Mouse (Mus musculus) liver, embryonic 11.5 days (tissue): ENCODE measurements at regions not wholly inside any gene's neighbourhood (a gene's known extent, or its start where the extent isn't known, plus 50 kb on each side); places are given as distances from the start of the nearest gene placed in this dataset.

Experiments used
- ATAC-seq: fragments of 200-750 bp; cut with Nextera tagmentation; replicated peaks from 2 replicates; pipeline ENCODE4 v1.8.0; 2017; ENCODE audit warnings: moderate number of reproducible peaks, mild to moderate bottlenecking, moderate TSS enrichment, moderate library complexity; ENCODE audit not compliant: low FRiP score
- DNase-seq: peaks from one replicate; pipeline ENCODE4 v3.0.0-alpha.2; 2017; ENCODE audit warnings: low spot score
- H3K27ac ChIP-seq: fragments of 300-500 bp; sonication (generic); 2 replicates; pipeline ENCODE4 v1.5.1; 2014; ENCODE audit warnings: mild to moderate bottlenecking, low read depth, low read length, control low read depth
- H3K27me3 ChIP-seq: fragments of 300-500 bp; sonication (generic); replicated peaks from 2 replicates; pipeline ENCODE4 v1.6.1; 2014; ENCODE audit warnings: low read length, mixed read lengths; ENCODE audit not compliant: control insufficient read depth, insufficient read depth
- H3K36me3 ChIP-seq: fragments of 300-500 bp; sonication (generic); 2 replicates; pipeline ENCODE4 v1.6.1; 2014; ENCODE audit warnings: mild to moderate bottlenecking, low read length, moderate library complexity, mixed read lengths; ENCODE audit not compliant: control insufficient read depth, insufficient read depth
- H3K4me1 ChIP-seq: fragments of 300-500 bp; sonication (generic); replicated peaks from 2 replicates; pipeline ENCODE4 v1.6.1; 2014; ENCODE audit warnings: low read length, mixed read lengths; ENCODE audit not compliant: control insufficient read depth, insufficient read depth
- H3K4me2 ChIP-seq: fragments of 300-500 bp; sonication (generic); 2 replicates; pipeline ENCODE4 v1.6.1; 2014; ENCODE audit warnings: mild to moderate bottlenecking, control low read depth, moderate library complexity
- H3K4me3 ChIP-seq: fragments of 300-500 bp; sonication (generic); 2 replicates; pipeline ENCODE4 v1.5.1; 2014; ENCODE audit warnings: low read depth, low read length, control low read depth
- H3K9ac ChIP-seq: fragments of 300-500 bp; sonication (generic); 2 replicates; pipeline ENCODE4 v1.6.1; 2014; ENCODE audit warnings: low read depth, low read length, control low read depth
- H3K9me3 ChIP-seq: fragments of 300-500 bp; sonication (generic); 2 replicates; pipeline ENCODE4 v1.6.1; 2016; ENCODE audit warnings: low read length, inconsistent platforms, mixed read lengths; ENCODE audit not compliant: control insufficient read depth
- WGBS: fragments of 180-500 bp; shearing (Covaris S2); extraction: QIAGEN DNeasy Blood & Tissue Kit; methylation state at CpG from one replicate; pipeline ENCODE4 v1.1.7; 2014; 5-methylcytosine and 5-hydroxymethylcytosine counted together

DNA sequence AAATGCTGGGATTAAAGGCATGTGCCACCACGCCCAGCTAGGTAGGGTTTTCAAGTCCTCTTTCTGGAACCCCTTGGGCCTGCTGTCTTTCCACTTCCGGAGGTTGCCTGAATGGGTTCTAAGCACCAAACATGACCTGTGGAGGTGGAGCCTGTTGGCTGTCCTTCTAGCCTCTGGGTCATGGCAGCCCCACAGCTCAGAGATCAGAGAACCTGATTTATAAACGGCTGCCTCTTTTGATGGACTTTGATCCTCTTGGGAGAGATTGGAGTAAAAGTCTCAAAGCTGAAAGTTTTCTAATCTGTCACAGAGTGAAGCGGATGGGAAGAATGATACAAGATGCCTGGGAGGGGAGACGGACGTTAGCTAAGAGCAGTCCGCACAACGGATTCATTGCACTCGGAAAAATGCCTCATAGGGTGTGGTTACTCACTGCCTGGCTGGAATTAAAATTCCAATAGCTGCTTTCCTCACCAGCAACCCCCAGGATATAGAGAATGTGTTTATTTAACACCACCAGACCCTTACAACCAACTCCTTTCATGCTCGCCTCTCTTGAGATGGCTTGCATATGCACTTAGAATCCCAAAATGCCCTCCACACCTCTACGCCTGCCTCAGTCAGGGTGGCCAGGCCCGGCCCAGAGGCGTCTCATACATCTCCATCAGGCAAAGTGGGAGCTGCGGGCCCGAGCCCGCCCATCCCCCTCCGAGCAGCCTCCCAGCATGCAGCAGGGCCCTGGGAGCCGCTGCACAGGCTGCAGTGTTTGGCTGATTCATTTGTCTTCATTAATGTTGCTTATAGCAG, 122.4 kb upstream of the Arhgap5 start:
- H3K9me3 ChIP-seq, result no peaks in the 10 kb centered on the region
- no peak overlapping the region for H3K27ac ChIP-seq
- WGBS, result 61% methylated on average over 18 of the region's 18 CpGs
- 0 out of 2 replicates have a peak overlapping the region, but pooled peaks have one; percentile 32 for H3K4me2 ChIP-seq
- H3K4me3 ChIP-seq, result no peak overlapping the region
- no peaks in the 10 kb centered on the region for H3K27me3 ChIP-seq
- DNase-seq (peak; percentile 41), ATAC-seq (peak; percentile 59)
- H3K4me1 ChIP-seq, result peaks cover 5% of the 10 kb centered on the region; the same call in 1 of the 2 replicates
- H3K9ac ChIP-seq, result no peak overlapping the region
- no peaks in the 10 kb centered on the region for H3K36me3 ChIP-seq

DNA sequence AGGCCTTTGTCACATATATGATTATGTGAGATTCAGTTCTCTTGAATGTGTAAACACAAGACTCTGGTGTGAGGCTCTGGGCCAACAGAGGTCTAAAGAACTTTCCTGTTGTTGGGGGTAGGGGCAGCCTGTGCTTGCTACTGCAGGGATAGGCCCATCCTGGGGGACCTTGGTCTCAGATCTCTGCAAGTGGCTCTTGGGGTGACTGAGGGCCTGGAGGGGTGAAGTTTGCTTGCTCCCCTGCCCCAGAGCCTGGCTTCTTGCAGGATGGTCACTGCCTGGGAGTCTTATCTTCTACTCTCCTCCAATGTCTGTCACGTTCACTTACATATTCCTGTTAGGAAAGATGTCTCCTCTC, 121.8 kb upstream of the Arhgap5 start:
- H3K9ac ChIP-seq, result no peak overlapping the region
- H3K27me3 ChIP-seq, result no peaks in the 10 kb centered on the region
- WGBS, result 48% methylated on average over 1 of the region's 1 CpGs
- no peak overlapping the region for H3K4me2 ChIP-seq
- H3K27ac ChIP-seq, result 0 out of 2 replicates have a peak overlapping the region, but pooled peaks have one; percentile 34
- peaks cover 5% of the 10 kb centered on the region; the same call in 1 of the 2 replicates for H3K4me1 ChIP-seq
- DNase-seq (peak; percentile 46), ATAC-seq (peak; percentile 35)
- H3K4me3 ChIP-seq, result no peak overlapping the region
- H3K9me3 ChIP-seq, result no peaks in the 10 kb centered on the region
- H3K36me3 ChIP-seq, result no peaks in the 10 kb centered on the region

DNA sequence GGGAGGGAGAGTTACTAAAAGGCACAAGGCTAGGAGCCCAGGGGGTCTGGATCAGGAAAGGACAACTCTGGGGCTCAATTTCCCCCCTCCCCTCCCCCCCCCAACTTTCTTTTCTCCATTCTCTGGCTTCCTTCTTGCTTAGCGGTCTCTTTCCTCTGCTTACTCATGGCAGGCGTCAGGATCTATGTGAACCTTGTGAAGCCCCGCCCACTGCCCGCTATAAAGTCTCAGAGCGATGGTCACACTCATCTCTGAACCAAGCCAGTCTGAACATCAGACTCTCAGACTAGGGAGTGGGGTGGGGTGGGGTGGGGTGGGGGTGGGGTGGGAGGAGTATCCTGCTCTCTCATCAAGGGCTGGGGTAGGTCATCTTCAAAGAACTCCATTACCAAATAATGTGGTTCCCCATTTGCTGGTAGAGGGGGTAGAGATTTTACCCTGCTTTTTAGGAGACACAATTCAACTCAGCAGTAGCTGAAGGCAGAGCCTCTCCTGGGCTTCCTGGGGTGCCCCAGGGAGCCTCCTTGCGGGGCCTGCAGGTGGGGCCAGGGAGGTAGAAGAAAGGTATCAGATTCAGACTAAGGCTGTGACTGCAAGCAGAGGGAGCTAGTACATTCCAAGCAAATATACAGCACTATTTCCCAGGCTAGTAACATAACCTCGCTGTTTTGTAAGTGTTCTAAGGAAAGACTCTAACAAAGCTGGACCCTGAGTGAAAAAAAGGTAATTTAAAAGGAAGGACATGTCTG, 120.8 kb upstream of the Arhgap5 start:
- no peak for DNase-seq
- H3K9me3 ChIP-seq, result no peaks in the 10 kb centered on the region

DNA sequence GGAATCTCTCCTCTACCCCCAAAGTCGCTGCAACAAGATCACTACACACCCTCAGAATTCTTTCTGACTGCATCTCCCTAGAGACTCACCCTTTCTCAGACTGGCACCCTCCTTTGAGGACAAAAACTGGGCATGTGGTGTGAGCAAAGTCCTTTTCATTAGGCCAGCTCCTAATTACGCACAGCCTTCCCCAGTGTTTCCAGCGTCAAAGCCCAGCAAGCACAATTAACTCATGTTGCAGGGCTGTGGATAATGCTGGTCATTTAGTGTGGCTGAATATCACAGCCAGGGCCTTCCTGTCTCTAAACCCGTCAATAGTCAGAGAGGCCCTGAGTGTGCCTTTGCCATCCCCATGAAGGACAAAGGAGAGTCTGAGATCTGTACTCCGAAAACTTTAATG, 114.2 kb upstream of the Arhgap5 start:
- Histone ChIP-seq H3K4me3 (no peak overlapping the region), H3K4me1 (no peaks in the 10 kb centered on the region), H3K9ac (no peak overlapping the region), H3K27me3 (no peaks in the 10 kb centered on the region), H3K9me3 (no peaks in the 10 kb centered on the region), H3K27ac (no peak overlapping the region), H3K4me2 (no peak overlapping the region), H3K36me3 (no peaks in the 10 kb centered on the region)
- 81% methylated on average over 5 of the region's 5 CpGs for whole genome bisulfite sequencing
- ATAC-seq (no peak), DNase-seq (no peak)

More for the DNA sequence above, 120.8 kb upstream of the Arhgap5 start:
- Histone ChIP-seq H3K4me3 (no peak overlapping the region), H3K4me1 (peaks cover 5% of the 10 kb centered on the region; the same call in 1 of the 2 replicates), H3K27me3 (no peaks in the 10 kb centered on the region), H3K4me2 (peak overlapping the region; percentile 20; the same call in 1 of the 2 replicates), H3K36me3 (no peaks in the 10 kb centered on the region), H3K27ac (0 out of 2 replicates have a peak overlapping the region, but pooled peaks have one; percentile 34), H3K9ac (no peak overlapping the region)
- WGBS, result 9% methylated on average over 7 of the region's 7 CpGs
- ATAC-seq, result peak; percentile 51; the same call in 1 of the 2 replicates

DNA sequence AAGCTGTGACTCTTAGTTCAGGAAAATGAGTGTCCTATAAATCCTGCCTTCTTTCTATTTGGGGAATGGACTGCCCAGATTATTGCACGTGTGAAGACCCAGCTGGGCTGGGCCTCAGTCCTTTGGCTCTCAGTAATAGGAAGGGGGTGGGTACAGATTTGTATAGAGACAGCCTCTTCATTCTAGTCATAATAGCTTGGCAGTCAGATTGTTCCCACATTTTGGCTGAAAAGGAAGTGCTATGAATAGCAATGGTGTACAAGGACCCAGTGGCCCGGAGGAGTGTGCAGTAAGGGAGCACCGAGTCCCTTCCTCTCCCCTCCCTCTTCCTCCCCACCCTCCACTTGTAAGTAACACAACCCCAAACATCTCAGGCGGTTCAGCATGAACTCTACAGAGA, 113.5 kb upstream of the Arhgap5 start:
- H3K36me3 ChIP-seq, result no peaks in the 10 kb centered on the region
- no peak overlapping the region for H3K9ac ChIP-seq
- ATAC-seq (no peak), DNase-seq (no peak)
- H3K27me3 ChIP-seq, result no peaks in the 10 kb centered on the region
- WGBS, result 56% methylated on average over 4 of the region's 4 CpGs
- no peak overlapping the region for H3K27ac ChIP-seq
- H3K4me1 ChIP-seq, result no peaks in the 10 kb centered on the region
- H3K9me3 ChIP-seq, result no peaks in the 10 kb centered on the region
- no peak overlapping the region for H3K4me3 ChIP-seq
- H3K4me2 ChIP-seq, result no peak overlapping the region

DNA sequence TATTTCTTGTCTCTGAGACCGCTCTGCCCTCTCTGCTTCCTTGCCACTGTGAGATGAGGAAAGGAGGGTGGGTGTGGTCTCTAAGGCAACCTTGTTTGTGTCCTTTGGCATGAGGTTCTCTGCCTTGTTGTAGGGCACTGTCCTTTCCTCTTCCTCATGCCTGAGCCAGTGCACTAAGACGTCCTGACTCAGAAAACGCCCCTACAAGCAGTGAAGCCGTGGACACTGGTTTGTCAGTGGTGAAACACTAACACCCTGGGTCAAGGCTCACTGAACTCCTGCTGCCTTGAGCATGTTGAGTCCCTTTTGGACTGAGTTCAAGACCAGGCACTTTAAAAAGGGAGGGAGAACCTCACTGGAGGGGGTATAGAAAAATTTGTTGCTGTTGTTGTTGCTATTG, 111.1 kb upstream of the Arhgap5 start:
- Histone ChIP-seq H3K4me3 (no peak overlapping the region), H3K9ac (no peak overlapping the region), H3K9me3 (no peaks in the 10 kb centered on the region), H3K4me1 (no peaks in the 10 kb centered on the region; the same call in 1 of the 2 replicates), H3K27me3 (no peaks in the 10 kb centered on the region), H3K36me3 (no peaks in the 10 kb centered on the region), H3K4me2 (no peak overlapping the region), H3K27ac (no peak overlapping the region)
- ATAC-seq (no peak), DNase-seq (no peak)
- 74% methylated on average over 4 of the region's 4 CpGs for WGBS

DNA sequence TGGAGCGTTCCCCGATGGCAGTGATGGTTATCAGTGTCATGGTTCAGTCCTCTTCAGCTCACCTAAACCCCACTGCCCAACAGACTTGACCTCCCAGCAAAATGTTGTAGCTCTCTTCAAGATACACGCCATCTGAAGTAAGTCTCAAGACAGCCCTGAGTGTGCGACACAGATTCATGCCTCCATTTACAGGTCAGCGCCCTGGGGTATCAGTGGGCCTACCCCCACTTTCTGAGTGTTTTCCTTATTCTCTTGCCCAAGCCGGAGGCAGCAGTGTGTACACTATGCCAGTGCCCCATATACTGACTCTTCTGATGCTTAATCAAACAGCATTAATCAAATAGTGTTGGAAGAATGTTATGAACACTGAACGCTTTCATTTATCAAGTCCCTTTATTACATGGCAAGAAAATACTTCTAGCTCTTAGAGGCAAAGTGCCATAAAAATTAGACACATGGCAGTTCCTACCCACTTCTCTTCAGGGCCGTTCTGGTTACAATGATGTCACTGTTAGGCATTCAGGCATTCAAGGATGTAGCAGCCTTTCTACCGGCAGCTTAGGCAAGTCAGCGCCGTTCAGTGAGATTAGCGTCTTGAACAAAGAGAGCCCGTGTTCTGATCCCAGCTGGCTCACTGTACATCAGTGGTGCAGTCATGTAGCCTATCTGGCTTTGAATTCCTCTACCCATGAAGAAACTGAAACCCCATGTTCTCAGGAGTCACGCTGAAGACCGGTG, 109.6 kb upstream of the Arhgap5 start:
- Histone ChIP-seq H3K27me3 (no peaks in the 10 kb centered on the region), H3K4me3 (no peak overlapping the region), H3K4me2 (no peak overlapping the region), H3K9me3 (no peaks in the 10 kb centered on the region), H3K9ac (no peak overlapping the region), H3K36me3 (no peaks in the 10 kb centered on the region), H3K4me1 (no peaks in the 10 kb centered on the region; the same call in 1 of the 2 replicates), H3K27ac (no peak overlapping the region)
- DNase-seq (no peak), ATAC-seq (no peak)
- WGBS, result 80% methylated on average over 15 of the region's 15 CpGs

DNA sequence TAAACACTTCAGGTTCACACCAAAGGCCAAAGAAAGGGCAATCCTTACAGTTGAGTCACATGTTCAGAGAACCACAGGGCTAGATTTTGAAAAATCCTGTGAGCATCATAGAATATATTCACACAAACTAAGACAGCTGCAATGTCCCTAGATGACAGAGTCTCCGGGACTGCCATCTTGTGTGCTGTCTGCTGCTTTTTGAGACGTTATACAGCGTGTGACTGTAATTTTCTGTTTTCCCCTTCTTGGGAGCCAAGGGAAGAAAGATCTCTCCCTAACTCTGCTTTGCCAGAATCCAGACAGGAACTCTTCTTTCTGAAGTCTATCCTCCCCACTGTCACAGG, 109.1 kb upstream of the Arhgap5 start:
- ATAC-seq (no peak), DNase-seq (no peak)
- Histone ChIP-seq H3K27ac (no peak overlapping the region), H3K9ac (no peak overlapping the region), H3K4me1 (no peaks in the 10 kb centered on the region; the same call in 1 of the 2 replicates), H3K36me3 (no peaks in the 10 kb centered on the region), H3K9me3 (no peaks in the 10 kb centered on the region), H3K4me3 (no peak overlapping the region), H3K27me3 (no peaks in the 10 kb centered on the region), H3K4me2 (no peak overlapping the region)
- WGBS, result 90% methylated on average over 3 of the region's 3 CpGs
